In the genomic region with DNA sequence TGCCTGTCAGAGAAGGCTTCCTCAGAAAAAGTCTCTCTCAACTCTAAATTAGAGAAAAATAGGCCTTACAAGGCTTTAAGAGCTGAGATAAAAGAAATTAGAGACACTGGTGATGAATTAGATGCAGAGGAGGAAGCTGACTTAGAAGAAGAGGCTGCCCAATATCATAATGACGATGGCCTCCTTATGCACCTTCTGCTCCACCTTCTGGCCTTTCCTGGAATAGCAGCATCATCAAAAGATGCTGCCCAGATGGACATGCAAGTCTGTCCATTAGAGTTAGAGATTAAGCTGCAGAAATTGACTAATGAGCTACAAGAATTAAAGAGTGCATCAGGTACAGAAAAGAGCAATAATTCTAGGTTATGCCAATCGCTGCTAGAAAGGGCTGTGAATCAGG, we compare ENCODE assay signal across 9 mouse cellular contexts. TPM values are rescaled to one million over a fixed set of nuclear protein-coding genes. Genes with fewer than 3 reads are reported as not detected.
DNase-seq lines count a peak whose midpoint lies in the region; ATAC-seq and TF ChIP-seq lines count a peak whose summit lies in the region.
"Had no signal": no experiment of that assay in that cellular context is flagged by ENCODE, and none has a peak within 500 bp of the region (broad histone marks: within the 10 kb centered on the region; RNA-seq: fewer than 3 reads in every experiment).

No protein-coding gene starts in this region.

- ATAC-seq in midbrain, embryonic 15.5 days (replicated peaks) = no peak
- peak; percentile 80 for ATAC-seq in erythroid progenitor cell, adult 5-6 weeks (replicated peaks; ENCODE audit: low FRiP score, poor library complexity, severe bottlenecking)
- no peak for ATAC-seq in lung, embryonic 14.5 days (ENCODE audit: insufficient read depth)

- H3K27me3 ChIP-seq in midbrain, embryonic 10.5 days (ENCODE audit: low read depth, poor library complexity, severe bottlenecking) = no peaks in the 10 kb centered on the region
- no peaks in the 10 kb centered on the region; the same call in 1 of the 2 replicates for H3K27me3 ChIP-seq in midbrain, embryonic 15.5 days (replicated peaks)
- no peaks in the 10 kb centered on the region for H3K27me3 ChIP-seq in lung, embryonic 14.5 days (ENCODE audit: insufficient read depth, low read length)
- H3K27me3 ChIP-seq: megakaryocyte, embryonic 14.5 days had no signal

- no peak overlapping the region for H3K4me3 ChIP-seq in midbrain, embryonic 10.5 days
- H3K4me3 ChIP-seq in midbrain, embryonic 15.5 days = no peak overlapping the region
- no peak overlapping the region for H3K4me3 ChIP-seq in lung, embryonic 14.5 days (ENCODE audit: low read depth, low read length)

- H3K36me3 ChIP-seq in midbrain, embryonic 10.5 days = no peaks in the 10 kb centered on the region
- H3K36me3 ChIP-seq in midbrain, embryonic 15.5 days (replicated peaks) = no peaks in the 10 kb centered on the region
- H3K36me3 ChIP-seq in lung, embryonic 14.5 days (ENCODE audit: insufficient read depth) = no peaks in the 10 kb centered on the region

- peaks cover 9% of the 10 kb centered on the region for H3K4me1 ChIP-seq in midbrain, embryonic 10.5 days
- H3K4me1 ChIP-seq in midbrain, embryonic 15.5 days = no peaks in the 10 kb centered on the region
- no peaks in the 10 kb centered on the region for H3K4me1 ChIP-seq in lung, embryonic 14.5 days (ENCODE audit: insufficient read depth)

- H3K9me3 ChIP-seq in midbrain, embryonic 10.5 days (replicated peaks) = no peaks in the 10 kb centered on the region
- no peaks in the 10 kb centered on the region for H3K9me3 ChIP-seq in midbrain, embryonic 15.5 days
- no peaks in the 10 kb centered on the region for H3K9me3 ChIP-seq in lung, embryonic 14.5 days (ENCODE audit: low read depth, low read length)
- H3K9me3 ChIP-seq: megakaryocyte, embryonic 14.5 days had no signal

- H3K9ac ChIP-seq in midbrain, embryonic 15.5 days = no peak overlapping the region
- no peak overlapping the region for H3K9ac ChIP-seq in lung, embryonic 14.5 days

- no peak for TF ChIP-seq POLR2A in brain, embryonic 14.5 days (IDR thresholded peaks at IDR 0.05; ENCODE audit: borderline replicate concordance, extremely low read depth, insufficient read depth, insufficient read length, poor library complexity, severe bottlenecking)

- H3K4me2 ChIP-seq in midbrain, embryonic 15.5 days = no peak overlapping the region
- H3K4me2 ChIP-seq in lung, embryonic 14.5 days = no peak overlapping the region

- peak; percentile 74; the same call in 1 of the 2 replicates for TF ChIP-seq CTCF in brain, embryonic 14.5 days (IDR thresholded peaks at IDR 0.05; ENCODE audit: borderline replicate concordance, extremely low read depth, insufficient read depth, insufficient read length)
- TF ChIP-seq CTCF in lung, embryonic 14.5 days (IDR thresholded peaks at IDR 0.05; ENCODE audit: low read depth) = peak; percentile 87

- peak; percentile 74 to 92 for DNase-seq in adrenal gland, adult (ENCODE audit: inconsistent age in 2 of 2, low spot score in 1 of 2)
- no peak for DNase-seq in adrenal gland, adult 8-10 months
- DNase-seq in midbrain, embryonic 10.5 days (ENCODE audit: low spot score) = peak; percentile 55
- DNase-seq in brain, embryonic 14.5 days (ENCODE audit: low read depth) = peak; percentile 82
- DNase-seq in lung, embryonic 14.5 days = peak; percentile 84
- DNase-seq in telencephalon, adult 2 months (ENCODE audit: low read depth, low spot score) = peak; percentile 47

- WGBS in midbrain, embryonic 10.5 days = 9% methylated on average over 2 of the region's 2 CpGs
- WGBS in midbrain, embryonic 15.5 days = 5% methylated on average over 2 of the region's 2 CpGs
- WGBS in lung, embryonic 14.5 days = 7% methylated on average over 2 of the region's 2 CpGs

- H3K27ac ChIP-seq in midbrain, embryonic 10.5 days (replicated peaks) = no peak overlapping the region
- H3K27ac ChIP-seq in midbrain, embryonic 15.5 days = no peak overlapping the region
- H3K27ac ChIP-seq in lung, embryonic 14.5 days (ENCODE audit: low read depth) = no peak overlapping the region

RNA-seq across cellular contexts. Expression of a gene that starts 6.8 kb away (rescaled TPM):
- 100 to 1,000 TPM; 562 to 740 (median 679) TPM for total RNA-seq in adrenal gland, adult 8-10 months (2022)
- 52.1 and 55.5 TPM in 2 replicates for polyA plus RNA-seq in midbrain, embryonic 10.5 days (2016; fragmentation: Nextera tagmentation; extraction: Ambion mirVana)
- 69.8 and 81.5 TPM in 2 replicates for polyA plus RNA-seq in midbrain, embryonic 15.5 days (2015; fragmentation: Nextera tagmentation; extraction: Ambion mirVana)
- 298 and 304 TPM in 2 replicates for polyA plus RNA-seq in brain, embryonic 14.5 days (2012; rRNA removed)
- 161 and 183 TPM in 2 replicates for total RNA-seq in erythroid progenitor cell, adult 5-6 weeks (2015; ENCODE audit: low replicate concordance)
- 48.6 and 66.3 TPM in 2 replicates for total RNA-seq in erythroid progenitor cell, adult 5-6 weeks (2017; ENCODE audit: low replicate concordance)
- 78.3 and 80.3 TPM in 2 replicates for polyA plus RNA-seq in lung, embryonic 14.5 days (2014; fragmentation: Nextera tagmentation; extraction: Ambion mirVana)

RNA-seq across cellular contexts. Expression of a gene that starts 21.4 kb away (rescaled TPM):
- total RNA-seq in adrenal gland, adult 8-10 months (2022) = 100 to 1,000 TPM in 3 of 4 experiments, 10 to 100 TPM in 1; 65.3 to 235 (median 137) TPM
- 4.1 and 7.2 TPM in 2 replicates for polyA plus RNA-seq in midbrain, embryonic 10.5 days (2016; fragmentation: Nextera tagmentation; extraction: Ambion mirVana)
- 6.5 and 6.8 TPM in 2 replicates for polyA plus RNA-seq in midbrain, embryonic 15.5 days (2015; fragmentation: Nextera tagmentation; extraction: Ambion mirVana)
- 2.1 and 2.2 TPM in 2 replicates for polyA plus RNA-seq in brain, embryonic 14.5 days (2012; rRNA removed)
- not detected in 2 replicates for total RNA-seq in erythroid progenitor cell, adult 5-6 weeks (2015; ENCODE audit: low replicate concordance)
- total RNA-seq in erythroid progenitor cell, adult 5-6 weeks (2017; ENCODE audit: low replicate concordance) = not detected in 2 replicates
- polyA plus RNA-seq in lung, embryonic 14.5 days (2014; fragmentation: Nextera tagmentation; extraction: Ambion mirVana) = 4.5 and 8.0 TPM in 2 replicates

RNA-seq across cellular contexts. Expression of a gene that starts 26.4 kb away (rescaled TPM):
- 10 to 100 TPM; 62.8 to 93.8 (median 72.7) TPM for total RNA-seq in adrenal gland, adult 8-10 months (2022)
- polyA plus RNA-seq in midbrain, embryonic 10.5 days (2016; fragmentation: Nextera tagmentation; extraction: Ambion mirVana) = 155 and 162 TPM in 2 replicates
- polyA plus RNA-seq in midbrain, embryonic 15.5 days (2015; fragmentation: Nextera tagmentation; extraction: Ambion mirVana) = 175 and 188 TPM in 2 replicates
- 245 and 362 TPM in 2 replicates for polyA plus RNA-seq in brain, embryonic 14.5 days (2012; rRNA removed)
- 18.4 and 35.0 TPM in 2 replicates for total RNA-seq in erythroid progenitor cell, adult 5-6 weeks (2015; ENCODE audit: low replicate concordance)
- total RNA-seq in erythroid progenitor cell, adult 5-6 weeks (2017; ENCODE audit: low replicate concordance) = 0.76 and 26.8 TPM in 2 replicates
- polyA plus RNA-seq in lung, embryonic 14.5 days (2014; fragmentation: Nextera tagmentation; extraction: Ambion mirVana) = 187 and 192 TPM in 2 replicates

RNA-seq across cellular contexts. Expression of a gene that starts 26.7 kb away (rescaled TPM):
- total RNA-seq in adrenal gland, adult 8-10 months (2022) = 100 to 1,000 TPM; 102 to 119 (median 108) TPM
- polyA plus RNA-seq in midbrain, embryonic 10.5 days (2016; fragmentation: Nextera tagmentation; extraction: Ambion mirVana) = 274 and 283 TPM in 2 replicates
- polyA plus RNA-seq in midbrain, embryonic 15.5 days (2015; fragmentation: Nextera tagmentation; extraction: Ambion mirVana) = 429 and 432 TPM in 2 replicates
- polyA plus RNA-seq in brain, embryonic 14.5 days (2012; rRNA removed) = 177 and 180 TPM in 2 replicates
- 10.9 and 33.9 TPM in 2 replicates for total RNA-seq in erythroid progenitor cell, adult 5-6 weeks (2015; ENCODE audit: low replicate concordance)
- 15.0 and 29.7 TPM in 2 replicates for total RNA-seq in erythroid progenitor cell, adult 5-6 weeks (2017; ENCODE audit: low replicate concordance)
- 175 and 182 TPM in 2 replicates for polyA plus RNA-seq in lung, embryonic 14.5 days (2014; fragmentation: Nextera tagmentation; extraction: Ambion mirVana)

RNA-seq across cellular contexts. Expression of a gene that starts 30.1 kb away (rescaled TPM):
- not detected for total RNA-seq in adrenal gland, adult 8-10 months (2022)
- polyA plus RNA-seq in midbrain, embryonic 10.5 days (2016; fragmentation: Nextera tagmentation; extraction: Ambion mirVana) = not detected in 2 replicates
- polyA plus RNA-seq in midbrain, embryonic 15.5 days (2015; fragmentation: Nextera tagmentation; extraction: Ambion mirVana) = not detected in 2 replicates
- 0.12 and 0.14 TPM in 2 replicates for polyA plus RNA-seq in brain, embryonic 14.5 days (2012; rRNA removed)
- not detected in 2 replicates for total RNA-seq in erythroid progenitor cell, adult 5-6 weeks (2015; ENCODE audit: low replicate concordance)
- not detected in 2 replicates for total RNA-seq in erythroid progenitor cell, adult 5-6 weeks (2017; ENCODE audit: low replicate concordance)
- 0.26 TPM in 1 of 2 replicates, not detected in the other for polyA plus RNA-seq in lung, embryonic 14.5 days (2014; fragmentation: Nextera tagmentation; extraction: Ambion mirVana)
